9 mouse cellular contexts compared by ENCODE assay signal in genomic region chr11:24371963-24372362, GRCm38 (mm10).
DNase-seq lines count a peak whose midpoint lies in the region; ATAC-seq and TF ChIP-seq lines count a peak whose summit lies in the region.
"Had no signal": no experiment of that assay in that cellular context is flagged by ENCODE, and none has a peak within 500 bp of the region (broad histone marks: within the 10 kb centered on the region; RNA-seq: fewer than 3 reads in every experiment).

No protein-coding gene starts in this region.

- no peak overlapping the region for H3K9ac ChIP-seq in heart, embryonic 12.5 days
- no peak overlapping the region for H3K9ac ChIP-seq in embryonic facial prominence, embryonic 13.5 days
- no peak overlapping the region for H3K9ac ChIP-seq in hindbrain, postnatal 0 days (replicated peaks; ENCODE audit: low read length)
- H3K9ac ChIP-seq in midbrain, embryonic 16.5 days (ENCODE audit: low read depth, low read length) = no peak overlapping the region
- H3K9ac ChIP-seq in kidney, embryonic 14.5 days (ENCODE audit: low read depth, low read length) = no peak overlapping the region
- H3K9ac ChIP-seq: liver, embryonic 13.5 days had no signal

- DNase-seq in heart, adult 18-20 months = peak; percentile 74 to 81
- no peak for DNase-seq in hindbrain, postnatal 0 days (ENCODE audit: low spot score)
- no peak for DNase-seq in left cerebral cortex, adult 8-10 months (ENCODE audit: low spot score in 2 of 2)
- DNase-seq in frontal cortex, postnatal 14 days (ENCODE audit: low spot score in 2 of 2) = no peak
- DNase-seq: liver, embryonic 13.5 days had no signal

- peaks cover 7% of the 10 kb centered on the region for H3K4me1 ChIP-seq in heart, embryonic 12.5 days (replicated peaks)
- H3K4me1 ChIP-seq in embryonic facial prominence, embryonic 13.5 days = peaks cover 55% of the 10 kb centered on the region
- H3K4me1 ChIP-seq in hindbrain, postnatal 0 days (ENCODE audit: insufficient read depth, low read length) = no peaks in the 10 kb centered on the region; the same call in 1 of the 2 replicates
- peaks cover 28% of the 10 kb centered on the region for H3K4me1 ChIP-seq in midbrain, embryonic 16.5 days (ENCODE audit: control insufficient read depth, insufficient read depth, low read length)
- H3K4me1 ChIP-seq in kidney, embryonic 14.5 days (ENCODE audit: control insufficient read depth, insufficient read depth, low read length) = no peaks in the 10 kb centered on the region
- H3K4me1 ChIP-seq: liver, embryonic 13.5 days had no signal

- H3K4me3 ChIP-seq in heart, embryonic 12.5 days = no peak overlapping the region
- H3K4me3 ChIP-seq in embryonic facial prominence, embryonic 13.5 days = no peak overlapping the region
- no peak overlapping the region for H3K4me3 ChIP-seq in hindbrain, postnatal 0 days (ENCODE audit: low read length)
- H3K4me3 ChIP-seq in midbrain, embryonic 16.5 days (ENCODE audit: low read depth, low read length) = no peak overlapping the region
- H3K4me3 ChIP-seq in kidney, embryonic 14.5 days (ENCODE audit: low read length) = no peak overlapping the region
- H3K4me3 ChIP-seq: liver, embryonic 13.5 days had no signal

- H3K9me3 ChIP-seq in heart, embryonic 12.5 days (replicated peaks) = no peaks in the 10 kb centered on the region
- no peaks in the 10 kb centered on the region for H3K9me3 ChIP-seq in embryonic facial prominence, embryonic 13.5 days
- no peaks in the 10 kb centered on the region for H3K9me3 ChIP-seq in hindbrain, postnatal 0 days (ENCODE audit: low read length)
- H3K9me3 ChIP-seq in midbrain, embryonic 16.5 days (replicated peaks; ENCODE audit: control insufficient read depth, low read length, poor library complexity, severe bottlenecking) = no peaks in the 10 kb centered on the region
- no peaks in the 10 kb centered on the region for H3K9me3 ChIP-seq in kidney, embryonic 14.5 days (ENCODE audit: control insufficient read depth, low read length)
- H3K9me3 ChIP-seq: liver, embryonic 13.5 days had no signal

- no peak for TF ChIP-seq CTCF in hindbrain, postnatal 0 days (IDR thresholded peaks at IDR 0.05; ENCODE audit: low read depth)

- no peaks in the 10 kb centered on the region for H3K36me3 ChIP-seq in heart, embryonic 12.5 days
- no peaks in the 10 kb centered on the region for H3K36me3 ChIP-seq in embryonic facial prominence, embryonic 13.5 days
- H3K36me3 ChIP-seq in hindbrain, postnatal 0 days (ENCODE audit: insufficient read depth, low read length) = no peaks in the 10 kb centered on the region
- H3K36me3 ChIP-seq in midbrain, embryonic 16.5 days (ENCODE audit: control insufficient read depth, insufficient read depth, low read length) = no peaks in the 10 kb centered on the region
- no peaks in the 10 kb centered on the region for H3K36me3 ChIP-seq in kidney, embryonic 14.5 days (ENCODE audit: control insufficient read depth, insufficient read depth, low read length)
- H3K36me3 ChIP-seq: liver, embryonic 13.5 days had no signal

- H3K27ac ChIP-seq in heart, embryonic 12.5 days (ENCODE audit: poor library complexity, severe bottlenecking) = no peak overlapping the region
- peak overlapping the region; percentile 40 for H3K27ac ChIP-seq in embryonic facial prominence, embryonic 13.5 days
- no peak overlapping the region for H3K27ac ChIP-seq in hindbrain, postnatal 0 days
- H3K27ac ChIP-seq in midbrain, embryonic 16.5 days (ENCODE audit: low read length) = peak overlapping the region; percentile 40; the same call in 1 of the 2 replicates
- no peak overlapping the region for H3K27ac ChIP-seq in kidney, embryonic 14.5 days (ENCODE audit: low read depth, low read length)
- H3K27ac ChIP-seq: liver, embryonic 13.5 days had no signal

- 64% methylated on average over 8 of the region's 8 CpGs for WGBS in heart, embryonic 12.5 days
- WGBS in embryonic facial prominence, embryonic 13.5 days = 11% methylated on average over 8 of the region's 8 CpGs
- WGBS in hindbrain, postnatal 0 days = 29% methylated on average over 8 of the region's 8 CpGs
- 31% methylated on average over 8 of the region's 8 CpGs for WGBS in midbrain, embryonic 16.5 days
- 57% methylated on average over 8 of the region's 8 CpGs for WGBS in kidney, embryonic 14.5 days

- ATAC-seq in heart, embryonic 12.5 days (ENCODE audit: insufficient number of reproducible peaks, low FRiP score) = no peak
- no peak for ATAC-seq in embryonic facial prominence, embryonic 13.5 days (ENCODE audit: insufficient number of reproducible peaks, insufficient read depth, low FRiP score, low TSS enrichment, low read depth)
- ATAC-seq in hindbrain, postnatal 0 days = 0 out of 2 replicates have a peak, but pooled peaks have one; percentile 6
- 0 out of 2 replicates have a peak, but pooled peaks have one; percentile 5 for ATAC-seq in midbrain, embryonic 16.5 days
- no peak for ATAC-seq in kidney, embryonic 14.5 days (ENCODE audit: low FRiP score, low TSS enrichment)

- no peaks in the 10 kb centered on the region for H3K27me3 ChIP-seq in heart, embryonic 12.5 days (replicated peaks)
- H3K27me3 ChIP-seq in embryonic facial prominence, embryonic 13.5 days = no peaks in the 10 kb centered on the region
- H3K27me3 ChIP-seq in hindbrain, postnatal 0 days (ENCODE audit: insufficient read depth, low read length) = no peaks in the 10 kb centered on the region
- H3K27me3 ChIP-seq in midbrain, embryonic 16.5 days (ENCODE audit: control insufficient read depth, insufficient read depth, low read depth, low read length) = no peaks in the 10 kb centered on the region
- H3K27me3 ChIP-seq in kidney, embryonic 14.5 days (ENCODE audit: control insufficient read depth, insufficient read depth, low read length) = peaks cover 5% of the 10 kb centered on the region; the same call in 1 of the 2 replicates
- H3K27me3 ChIP-seq: liver, embryonic 13.5 days had no signal

- no peak overlapping the region for H3K4me2 ChIP-seq in heart, embryonic 12.5 days
- H3K4me2 ChIP-seq in embryonic facial prominence, embryonic 13.5 days = peak overlapping the region; percentile 32
- no peak overlapping the region for H3K4me2 ChIP-seq in hindbrain, postnatal 0 days (ENCODE audit: low read depth, low read length)
- H3K4me2 ChIP-seq in midbrain, embryonic 16.5 days (ENCODE audit: low read length) = no peak overlapping the region
- no peak overlapping the region for H3K4me2 ChIP-seq in kidney, embryonic 14.5 days (replicated peaks; ENCODE audit: low read depth, low read length)
- H3K4me2 ChIP-seq: liver, embryonic 13.5 days had no signal

Comparison
In these comparisons a context has a peak if more than half of its experiments do, and no peak if none do; other contexts are left out.
1. DNase-seq: peak in heart, adult 18-20 months (2 of 2); none in hindbrain, postnatal 0 days (single experiment), left cerebral cortex, adult 8-10 months (0 of 2) and frontal cortex, postnatal 14 days (0 of 2).
2. ATAC-seq: peak in hindbrain, postnatal 0 days (single experiment) and midbrain, embryonic 16.5 days (single experiment); none in heart, embryonic 12.5 days (single experiment), embryonic facial prominence, embryonic 13.5 days (single experiment) and kidney, embryonic 14.5 days (single experiment).
3. H3K27ac ChIP-seq: peak in embryonic facial prominence, embryonic 13.5 days (single experiment) and midbrain, embryonic 16.5 days (single experiment); none in heart, embryonic 12.5 days (single experiment), hindbrain, postnatal 0 days (single experiment) and kidney, embryonic 14.5 days (single experiment).